In genomic region chr12:80517977-80518376, GRCm38 (mm10) we compare ENCODE assay signal across 7 mouse cellular contexts. TPM values are rescaled to one million over a fixed set of nuclear protein-coding genes. Genes with fewer than 3 reads are reported as not detected.
DNase-seq lines count a peak whose midpoint lies in the region; ATAC-seq and TF ChIP-seq lines count a peak whose summit lies in the region.

Gene Galnt16 (plus strand): TSS chr12:80518277.

- H3K27me3 ChIP-seq in forebrain, embryonic 15.5 days, result no peaks in the 10 kb centered on the region
- H3K27me3 ChIP-seq in neural tube, embryonic 13.5 days, result peaks cover 27% of the 10 kb centered on the region

- 13% methylated on average over 14 of the region's 14 CpGs for WGBS in lung, adult 2 months
- WGBS in forebrain, embryonic 15.5 days, result 7% methylated on average over 14 of the region's 14 CpGs
- 6% methylated on average over 14 of the region's 14 CpGs for WGBS in neural tube, embryonic 13.5 days

- H3K4me2 ChIP-seq in forebrain, embryonic 15.5 days (replicated peaks), result peak within 1 kb of the TSS; percentile 95
- H3K4me2 ChIP-seq in neural tube, embryonic 13.5 days, result peak within 1 kb of the TSS; percentile 85

- no peak for TF ChIP-seq POLR2A in lung, adult 2 months (IDR thresholded peaks at IDR 0.05; ENCODE audit: borderline replicate concordance, extremely low read depth, low read depth, low read length)

- H3K4me3 ChIP-seq in lung, adult 2 months (replicated peaks; ENCODE audit: extremely low read depth, low read depth, low read length), result peak within 1 kb of the TSS; percentile 33
- H3K4me3 ChIP-seq in forebrain, embryonic 15.5 days, result peak within 1 kb of the TSS; percentile 88
- H3K4me3 ChIP-seq in neural tube, embryonic 13.5 days, result peak within 1 kb of the TSS; percentile 89

- ATAC-seq in forebrain, embryonic 15.5 days (replicated peaks), result no peak
- ATAC-seq in neural tube, embryonic 13.5 days (ENCODE audit: low read depth), result no peak; the same call in 1 of the 2 replicates
- no peak for ATAC-seq in CD4-positive, CD25-positive, alpha-beta regulatory T cell, adult 4 months

- DNase-seq in lung, adult 2 months, result no peak
- DNase-seq in lung, postnatal 14 days, result no peak
- DNase-seq in layer of hippocampus, postnatal 36 days, result no peak
- no peak for DNase-seq in ovary, adult 18-20 months (ENCODE audit: low spot score)

- no peak for TF ChIP-seq CTCF in lung, adult 2 months (IDR thresholded peaks at IDR 0.05; ENCODE audit: insufficient read depth, low read length)

- H3K9me3 ChIP-seq in forebrain, embryonic 15.5 days, result no peaks in the 10 kb centered on the region
- no peaks in the 10 kb centered on the region for H3K9me3 ChIP-seq in neural tube, embryonic 13.5 days

- H3K4me1 ChIP-seq in lung, adult 2 months (ENCODE audit: control insufficient read depth, insufficient read depth, low read length), result no peaks in the 10 kb centered on the region
- peaks cover 29% of the 10 kb centered on the region for H3K4me1 ChIP-seq in forebrain, embryonic 15.5 days
- H3K4me1 ChIP-seq in neural tube, embryonic 13.5 days (replicated peaks), result peaks cover 42% of the 10 kb centered on the region

- no peaks in the 10 kb centered on the region for H3K36me3 ChIP-seq in forebrain, embryonic 15.5 days
- H3K36me3 ChIP-seq in neural tube, embryonic 13.5 days, result no peaks in the 10 kb centered on the region

- H3K27ac ChIP-seq in forebrain, embryonic 15.5 days (replicated peaks), result peak within 1 kb of the TSS; percentile 87
- peak within 1 kb of the TSS; percentile 93 for H3K27ac ChIP-seq in neural tube, embryonic 13.5 days (replicated peaks)

- peak within 1 kb of the TSS; percentile 68 for H3K9ac ChIP-seq in forebrain, embryonic 15.5 days (replicated peaks)
- peak within 1 kb of the TSS; percentile 86 for H3K9ac ChIP-seq in neural tube, embryonic 13.5 days

RNA-seq across cellular contexts. Expression of gene Galnt16, which starts in this region (rescaled TPM):
- 2.6 and 2.7 TPM in 2 replicates for polyA plus RNA-seq in lung, adult 2 months (2012; rRNA removed)
- 21.2 and 23.7 TPM in 2 replicates for polyA plus RNA-seq in forebrain, embryonic 15.5 days (2015; fragmentation: Nextera tagmentation; extraction: Ambion mirVana)
- 100 to 1,000 TPM; 163 to 165 TPM for total RNA-seq in layer of hippocampus, postnatal 36 days (2021)
- 27.9 and 28.9 TPM in 2 replicates for polyA plus RNA-seq in neural tube, embryonic 13.5 days (2015; fragmentation: Nextera tagmentation; extraction: Ambion mirVana)
- 1 to 10 TPM in 1 of 2 experiments, not detected in 1; 1.2 TPM for polyA plus RNA-seq in CD4-positive, CD25-positive, alpha-beta regulatory T cell, adult 4 months (2017; shearing (Covaris generic))

Comparison
In these comparisons a context has a peak if more than half of its experiments do, and no peak if none do; other contexts are left out.
1. H3K4me3 ChIP-seq: peak in every context shown above with its lines; median percentile 89 in neural tube, embryonic 13.5 days; 88 in forebrain, embryonic 15.5 days; 33 in lung, adult 2 months.